Mouse (Mus musculus) heart, embryonic 10.5 days (tissue): ENCODE measurements around the gene Igfbp6. TPM values are rescaled to one million over a fixed set of nuclear protein-coding genes. Genes with fewer than 3 reads are reported as not detected.

Experiments used
- DNase-seq: peaks from one replicate; pipeline ENCODE4 v3.0.0-alpha.2; 2017; ENCODE audit warnings: low spot score
- H3K27ac ChIP-seq: fragments of 300-500 bp; sonication (generic); 2 replicates; pipeline ENCODE4 v1.5.1; 2016; ENCODE audit warnings: mild to moderate bottlenecking
- H3K27me3 ChIP-seq: fragments of 300-500 bp; sonication (generic); 2 replicates; pipeline ENCODE4 v1.6.1; 2016; ENCODE audit warnings: mild to moderate bottlenecking; ENCODE audit not compliant: poor library complexity, insufficient read depth, severe bottlenecking
- H3K36me3 ChIP-seq: fragments of 300-500 bp; sonication (generic); 2 replicates; pipeline ENCODE4 v1.6.1; 2016; ENCODE audit warnings: mild to moderate bottlenecking, moderate library complexity
- H3K4me1 ChIP-seq: fragments of 300-500 bp; sonication (generic); 2 replicates; pipeline ENCODE4 v1.6.1; 2016; ENCODE audit warnings: mild to moderate bottlenecking
- H3K4me3 ChIP-seq: fragments of 300-500 bp; sonication (generic); 2 replicates; pipeline ENCODE4 v1.5.1; 2016; ENCODE audit warnings: mild to moderate bottlenecking, moderate library complexity
- H3K9me3 ChIP-seq: fragments of 300-500 bp; sonication (generic); 2 replicates; pipeline ENCODE4 v1.6.1; 2016; ENCODE audit warnings: mild to moderate bottlenecking, moderate library complexity
- WGBS: fragments of 180-500 bp; shearing (Covaris S2); methylation state at CpG from one replicate; pipeline ENCODE4 v1.1.7; 2016; 5-methylcytosine and 5-hydroxymethylcytosine counted together
- polyA plus RNA-seq: library from polyadenylated mRNA; unstranded; fragments of >200 nt; fragmentation: Nextera tagmentation; extraction: Ambion mirVana; gene quantifications from 2 replicates; pipeline ENCODE4 v1.2.1, GENCODE M21; 2016

The Igfbp6 gene
- polyA plus RNA-seq, 1 experiment from 2014 or later = 0.67 TPM

GRCm38 (mm10) chr15:102198841-102199240 is 54.7 kb downstream of the Igfbp6 start:
- no peak for DNase-seq
- Histone ChIP-seq H3K4me1 (peaks cover 10% of the 10 kb centered on the region), H3K36me3 (no peaks in the 10 kb centered on the region; the same call in 1 of the 2 replicates), H3K27me3 (no peaks in the 10 kb centered on the region), H3K9me3 (no peaks in the 10 kb centered on the region), H3K4me3 (no peak overlapping the region), H3K27ac (no peak overlapping the region)
- 81% methylated on average over 4 of the region's 4 CpGs for WGBS

Other genes starting within 250 kb of the Igfbp6 start
- gene Krt4, start 219.6 kb upstream of the Igfbp6 start, polyA plus RNA-seq = 0.09 TPM in 1 of 2 replicates, not detected in the other
- 1.8 TPM in 2 replicates for gene Krt79, start 204.0 kb upstream of the Igfbp6 start, polyA plus RNA-seq
- not detected in 2 replicates for gene Krt78, start 190.1 kb upstream of the Igfbp6 start, polyA plus RNA-seq
- gene Krt8, start 139.9 kb upstream of the Igfbp6 start, polyA plus RNA-seq = 83.2 and 193 TPM in 2 replicates
- 78.5 and 184 TPM in 2 replicates for gene Krt18, start 116.2 kb upstream of the Igfbp6 start, polyA plus RNA-seq
- 85.5 and 99.6 TPM in 2 replicates for gene Eif4b, start 70.6 kb upstream of the Igfbp6 start, polyA plus RNA-seq
- gene Tns2, start 43.9 kb upstream of the Igfbp6 start, polyA plus RNA-seq = 19.8 and 19.9 TPM in 2 replicates
- 19.0 and 19.4 TPM in 2 replicates for gene Spryd3, start 8.1 kb upstream of the Igfbp6 start, polyA plus RNA-seq
- 2.0 and 7.9 TPM in 2 replicates for gene Soat2, start 6.2 kb downstream of the Igfbp6 start, polyA plus RNA-seq
- 35.7 and 50.1 TPM in 2 replicates for gene Zfp740, start 58.9 kb downstream of the Igfbp6 start, polyA plus RNA-seq
- 36.1 and 41.0 TPM in 2 replicates for gene Csad, start 60.4 kb downstream of the Igfbp6 start, polyA plus RNA-seq
- gene Itgb7, start 87.6 kb downstream of the Igfbp6 start, polyA plus RNA-seq = 0.22 and 1.5 TPM in 2 replicates
- gene Rarg, start 113.2 kb downstream of the Igfbp6 start, polyA plus RNA-seq = 11.3 and 17.3 TPM in 2 replicates
- gene Gm9918, start 126.2 kb downstream of the Igfbp6 start, polyA plus RNA-seq = 0.23 TPM in 1 of 2 replicates, not detected in the other
- 55.7 and 63.4 TPM in 2 replicates for gene Mfsd5, start 135.1 kb downstream of the Igfbp6 start, polyA plus RNA-seq
- 35.8 and 40.9 TPM in 2 replicates for gene Espl1, start 151.9 kb downstream of the Igfbp6 start, polyA plus RNA-seq
- gene Pfdn5, start 181.8 kb downstream of the Igfbp6 start, polyA plus RNA-seq = 260 and 282 TPM in 2 replicates
- gene Myg1, start 187.3 kb downstream of the Igfbp6 start, polyA plus RNA-seq = 80.5 and 94.3 TPM in 2 replicates
- gene Aaas, start 206.4 kb downstream of the Igfbp6 start, polyA plus RNA-seq = 87.7 and 96.4 TPM in 2 replicates
- gene Sp7, start 222.8 kb downstream of the Igfbp6 start, polyA plus RNA-seq = 0.37 and 1.5 TPM in 2 replicates